Mouse (Mus musculus): ENCODE data around the gene Sipa1l2.

Gene Sipa1l2

GRCm38 (mm10) chr8:125580426-125580825 is 10.8 kb upstream of the Sipa1l2 start:
- DNase-seq (ENCODE audit: low read depth, low spot score): no peak

- no peak for DNase-seq (ENCODE audit: low read depth, low spot score)
These were observed 6.5 kb upstream of the Sipa1l2 start for GRCm38 (mm10) chr8:125576127-125576526.

- DNase-seq (ENCODE audit: low read depth, low spot score): no peak
These were observed 4.7 kb upstream of the Sipa1l2 start for GRCm38 (mm10) chr8:125574280-125574679.

- DNase-seq (ENCODE audit: low read depth, low spot score): no peak
These were observed 2.6 kb upstream of the Sipa1l2 start for GRCm38 (mm10) chr8:125572246-125572645.

GRCm38 (mm10) chr8:125570835-125571465 is 1.3 kb upstream of the Sipa1l2 start:
- no peak for DNase-seq (ENCODE audit: low read depth, low spot score)

GRCm38 (mm10) chr8:125570389-125570788 is 781 bp upstream of the Sipa1l2 start:
- no peak for DNase-seq (ENCODE audit: low read depth, low spot score)

GRCm38 (mm10) chr8:125568851-125569532 is 616 bp downstream of the Sipa1l2 start:
- DNase-seq (ENCODE audit: low read depth, low spot score): peak; percentile 44

- DNase-seq (ENCODE audit: low read depth, low spot score): no peak
These were observed 1.2 kb downstream of the Sipa1l2 start for GRCm38 (mm10) chr8:125568421-125568850.

- no peak for DNase-seq (ENCODE audit: low read depth, low spot score)
These were observed 2.0 kb downstream of the Sipa1l2 start for GRCm38 (mm10) chr8:125567569-125567968.

GRCm38 (mm10) chr8:125562878-125563277 is 6.7 kb downstream of the Sipa1l2 start:
- no peak for DNase-seq (ENCODE audit: low read depth, low spot score)

- DNase-seq (ENCODE audit: low read depth, low spot score): no peak
These were observed 8.7 kb downstream of the Sipa1l2 start for GRCm38 (mm10) chr8:125560825-125561490.

GRCm38 (mm10) chr8:125559066-125559653 is 10.4 kb downstream of the Sipa1l2 start:
- peak; percentile 26 for DNase-seq (ENCODE audit: low read depth, low spot score)

- DNase-seq (ENCODE audit: low read depth, low spot score): peak; percentile 22
These were observed 11.2 kb downstream of the Sipa1l2 start for GRCm38 (mm10) chr8:125558109-125559065.

GRCm38 (mm10) chr8:125557391-125558108 is 12.1 kb downstream of the Sipa1l2 start:
- no peak for DNase-seq (ENCODE audit: low read depth, low spot score)

- DNase-seq (ENCODE audit: low read depth, low spot score): no peak
These were observed 12.9 kb downstream of the Sipa1l2 start for GRCm38 (mm10) chr8:125556706-125557105.

- no peak for DNase-seq (ENCODE audit: low read depth, low spot score)
These were observed 19.0 kb downstream of the Sipa1l2 start for GRCm38 (mm10) chr8:125550567-125550966.

- no peak for DNase-seq (ENCODE audit: low read depth, low spot score)
These were observed 22.3 kb downstream of the Sipa1l2 start for GRCm38 (mm10) chr8:125547296-125547695.

GRCm38 (mm10) chr8:125545866-125546265 is 23.7 kb downstream of the Sipa1l2 start:
- DNase-seq (ENCODE audit: low read depth, low spot score): no peak

- no peak for DNase-seq (ENCODE audit: low read depth, low spot score)
These were observed 26.6 kb downstream of the Sipa1l2 start for GRCm38 (mm10) chr8:125542893-125543613.
